Mouse (Mus musculus) myocyte (in vitro differentiated cells): ENCODE results near the gene Tmco5b.

Source experiments
- MAX ChIP-seq: IDR thresholded peaks from one replicate; pipeline ENCODE4 v1.6.1; 2011; ENCODE audit warnings: low read depth, mild to moderate bottlenecking, control low read depth
- MYOD1 ChIP-seq, 3 experiments: IDR thresholded peaks; one replicate each; pipeline ENCODE4 v1.6.1; 2011; ENCODE audit warnings: control low read depth in 2 of 3, low read depth in 2 of 3, mild to moderate bottlenecking in 2 of 3, moderate library complexity in 1 of 3; ENCODE audit not compliant: insufficient read length in 2 of 3, control insufficient read depth in 1 of 3
- POLR2A ChIP-seq: IDR thresholded peaks from one replicate; pipeline ENCODE4 v1.6.1; 2011; ENCODE audit warnings: low read depth, mild to moderate bottlenecking, control low read depth, moderate library complexity; ENCODE audit not compliant: insufficient read length

DNA sequence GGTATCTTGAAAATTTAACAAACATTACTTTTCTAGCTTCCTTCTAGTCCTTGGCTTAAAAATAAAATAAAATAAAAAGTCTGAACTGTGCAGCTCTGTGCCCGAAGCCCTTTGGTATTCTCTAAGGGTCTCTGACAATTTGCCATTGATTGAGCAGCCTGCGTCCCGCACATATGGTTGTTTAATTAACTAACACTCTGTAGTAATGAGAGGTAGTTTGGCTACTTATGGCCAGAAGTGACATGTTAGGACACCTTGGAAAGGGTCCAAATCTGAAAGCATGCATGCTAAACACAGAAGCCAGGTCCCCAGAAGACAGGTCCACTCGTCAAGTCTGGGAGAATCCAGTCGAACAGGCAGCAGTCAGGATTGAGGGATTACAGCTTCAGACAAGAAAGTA, 46.7 kb upstream of the Tmco5b start:
- no peak for TF ChIP-seq POLR2A
- no peak for TF ChIP-seq MYOD1 (IDR thresholded peaks at IDR 0.05; ENCODE audit: control insufficient read depth in 1 of 3, insufficient read length in 2 of 3, low read depth in 2 of 3)
- TF ChIP-seq MAX: no peak
